Mouse (Mus musculus) midbrain, embryonic 16.5 days (tissue): ENCODE measurements around the gene Col2a1. TPM values are rescaled to one million over a fixed set of nuclear protein-coding genes. Genes with fewer than 3 reads are reported as not detected.

Experiments
- ATAC-seq: fragments of 200-750 bp; cut with Nextera tagmentation; 2 replicates; pipeline ENCODE4 v1.8.0; 2017; ENCODE audit warnings: moderate TSS enrichment
- H3K27ac ChIP-seq: fragments of 300-500 bp; sonication (generic); 2 replicates; pipeline ENCODE4 v1.5.1; 2014; ENCODE audit warnings: mild to moderate bottlenecking, low read length, mixed read lengths
- H3K27me3 ChIP-seq: fragments of 300-500 bp; sonication (generic); 2 replicates; pipeline ENCODE4 v1.6.1; 2014; ENCODE audit warnings: low read depth, low read length, mixed read lengths; ENCODE audit not compliant: control insufficient read depth, insufficient read depth
- H3K36me3 ChIP-seq: fragments of 300-500 bp; sonication (generic); 2 replicates; pipeline ENCODE4 v1.6.1; 2014; ENCODE audit warnings: mild to moderate bottlenecking, low read length, moderate library complexity, mixed read lengths; ENCODE audit not compliant: control insufficient read depth, insufficient read depth
- H3K4me1 ChIP-seq: fragments of 300-500 bp; sonication (generic); 2 replicates; pipeline ENCODE4 v1.6.1; 2014; ENCODE audit warnings: mild to moderate bottlenecking, low read length, mixed read lengths; ENCODE audit not compliant: control insufficient read depth, insufficient read depth
- H3K4me2 ChIP-seq: fragments of 300-500 bp; sonication (generic); 2 replicates; pipeline ENCODE4 v1.6.1; 2014; ENCODE audit warnings: mild to moderate bottlenecking, low read length, mixed read lengths
- H3K4me3 ChIP-seq: fragments of 300-500 bp; sonication (generic); 2 replicates; pipeline ENCODE4 v1.5.1; 2014; ENCODE audit warnings: low read depth, mild to moderate bottlenecking, low read length, moderate library complexity, mixed read lengths
- H3K9ac ChIP-seq: fragments of 300-500 bp; sonication (generic); 2 replicates; pipeline ENCODE4 v1.6.1; 2014; ENCODE audit warnings: low read depth, low read length, mixed read lengths
- H3K9me3 ChIP-seq: fragments of 300-500 bp; sonication (generic); replicated peaks from 2 replicates; pipeline ENCODE4 v1.6.1; 2014; ENCODE audit warnings: mild to moderate bottlenecking, low read length, mixed read lengths; ENCODE audit not compliant: control insufficient read depth, poor library complexity, severe bottlenecking
- WGBS: fragments of 180-500 bp; shearing (Covaris S2); extraction: QIAGEN DNeasy Blood & Tissue Kit; methylation state at CpG from one replicate; pipeline ENCODE4 v1.1.7; 2014; 5-methylcytosine and 5-hydroxymethylcytosine counted together
- polyA plus RNA-seq: library from polyadenylated mRNA; unstranded; fragments of >200 nt; fragmentation: Nextera tagmentation; extraction: Ambion mirVana; gene quantifications from 2 replicates; pipeline ENCODE4 v1.2.1, GENCODE M21; 2015

Col2a1 gene
- polyA plus RNA-seq, 1 experiment from 2014 or later, result 22.6 TPM

DNA sequence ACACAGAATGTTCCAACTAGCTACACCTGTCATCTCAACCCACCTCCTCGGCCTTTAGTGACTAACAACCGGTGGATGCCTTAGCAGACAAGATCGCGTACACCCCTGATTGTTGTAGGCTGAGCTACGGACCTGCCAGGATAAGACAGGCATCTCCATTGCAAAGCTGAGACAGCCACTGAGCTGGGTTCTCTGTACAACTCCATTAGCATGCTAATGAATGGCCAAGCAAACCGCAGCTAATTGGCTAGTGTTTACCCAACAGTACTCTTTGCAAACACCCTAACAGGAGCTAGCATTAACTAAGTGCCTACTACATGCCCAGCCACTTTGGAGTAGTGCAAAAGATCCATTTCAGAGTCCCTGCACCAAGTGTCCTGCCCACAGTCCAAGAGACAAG is 8.3 kb upstream of the Col2a1 start:
- Histone ChIP-seq H3K4me3 (no peak overlapping the region), H3K9ac (no peak overlapping the region), H3K36me3 (no peaks in the 10 kb centered on the region), H3K27ac (no peak overlapping the region), H3K4me1 (no peaks in the 10 kb centered on the region), H3K9me3 (no peaks in the 10 kb centered on the region), H3K27me3 (no peaks in the 10 kb centered on the region), H3K4me2 (no peak overlapping the region)
- no peak for ATAC-seq
- WGBS, result 64% methylated on average over 6 of the region's 6 CpGs

- peak overlapping the region; percentile 72; the same call in 1 of the 2 replicates for H3K9ac ChIP-seq
- ATAC-seq, result no peak
- peaks cover 12% of the 10 kb centered on the region for H3K27me3 ChIP-seq
Measured at GRCm38 (mm10) chr15:98005181-98005580, 686 bp upstream of the Col2a1 start.

GRCm38 (mm10) chr15:98004740-98005159 is 255 bp upstream of the Col2a1 start:
- no peaks in the 10 kb centered on the region for H3K9me3 ChIP-seq
- no peaks in the 10 kb centered on the region for H3K36me3 ChIP-seq
- ATAC-seq, result no peak
- H3K27ac ChIP-seq, result no peak overlapping the region
- H3K4me2 ChIP-seq, result peak overlapping the region; percentile 91
- H3K27me3 ChIP-seq, result peaks cover 12% of the 10 kb centered on the region
- H3K9ac ChIP-seq, result peak overlapping the region; percentile 72
- peak overlapping the region; percentile 43 for H3K4me3 ChIP-seq
- 1% methylated on average over 19 of the region's 19 CpGs for WGBS
- peaks cover 50% of the 10 kb centered on the region for H3K4me1 ChIP-seq

More at GRCm38 (mm10) chr15:98005181-98005580, 686 bp upstream of the Col2a1 start:
- H3K4me2 ChIP-seq, result peak overlapping the region; percentile 91
- no peaks in the 10 kb centered on the region for H3K36me3 ChIP-seq
- no peak overlapping the region for H3K27ac ChIP-seq
- H3K4me3 ChIP-seq, result peak overlapping the region; percentile 43
- H3K4me1 ChIP-seq, result peaks cover 46% of the 10 kb centered on the region
- WGBS, result 12% methylated on average over 11 of the region's 11 CpGs
- no peaks in the 10 kb centered on the region for H3K9me3 ChIP-seq

DNA sequence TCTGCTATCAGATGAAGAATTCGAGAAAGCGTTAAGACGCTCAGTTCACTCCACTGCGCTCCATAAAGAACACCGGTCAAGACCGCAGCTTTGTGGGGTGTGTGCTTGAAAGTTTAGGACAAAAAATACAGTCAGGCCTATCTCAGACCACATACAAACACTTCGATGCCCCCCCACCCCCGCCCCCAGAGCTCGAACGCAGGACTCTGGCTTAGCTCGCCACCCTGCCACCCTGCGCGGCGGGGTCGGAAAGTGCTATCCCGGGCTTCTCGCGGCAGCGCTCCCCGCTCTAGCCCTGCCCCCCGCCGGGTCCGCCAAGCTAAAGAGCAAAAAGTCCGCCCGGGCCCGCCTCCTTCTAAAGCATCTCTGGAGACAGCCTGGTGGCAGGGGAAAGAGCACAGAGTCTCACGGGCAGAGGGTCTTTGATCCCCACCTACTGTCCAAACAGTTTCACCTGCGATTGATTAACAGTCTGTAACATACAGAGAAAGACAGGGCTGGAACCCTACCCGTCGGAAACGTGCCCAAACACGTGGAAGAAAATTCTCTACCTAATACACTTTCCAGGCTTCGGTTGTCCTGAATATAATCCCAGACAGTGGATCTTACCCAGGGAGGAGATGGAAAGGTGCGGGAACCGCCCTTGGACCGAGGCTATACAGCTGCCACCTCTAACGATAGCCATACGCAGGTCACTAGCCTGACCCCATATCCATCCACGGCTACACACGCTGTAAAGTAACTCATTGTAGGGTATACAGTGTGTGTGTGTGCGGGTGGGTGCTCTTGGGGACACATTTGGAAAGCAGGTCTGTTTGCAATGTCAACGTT is 1.3 kb downstream of the Col2a1 start:
- H3K4me2 ChIP-seq, result peak overlapping the region; percentile 91
- WGBS, result 1% methylated on average over 42 of the region's 42 CpGs
- peak overlapping the region; percentile 18; the same call in 1 of the 2 replicates for H3K9ac ChIP-seq
- H3K36me3 ChIP-seq, result no peaks in the 10 kb centered on the region
- no peak for ATAC-seq
- peaks cover 12% of the 10 kb centered on the region for H3K27me3 ChIP-seq
- no peaks in the 10 kb centered on the region for H3K9me3 ChIP-seq
- peaks cover 51% of the 10 kb centered on the region for H3K4me1 ChIP-seq
- H3K4me3 ChIP-seq, result peak overlapping the region; percentile 43
- no peak overlapping the region for H3K27ac ChIP-seq

DNA sequence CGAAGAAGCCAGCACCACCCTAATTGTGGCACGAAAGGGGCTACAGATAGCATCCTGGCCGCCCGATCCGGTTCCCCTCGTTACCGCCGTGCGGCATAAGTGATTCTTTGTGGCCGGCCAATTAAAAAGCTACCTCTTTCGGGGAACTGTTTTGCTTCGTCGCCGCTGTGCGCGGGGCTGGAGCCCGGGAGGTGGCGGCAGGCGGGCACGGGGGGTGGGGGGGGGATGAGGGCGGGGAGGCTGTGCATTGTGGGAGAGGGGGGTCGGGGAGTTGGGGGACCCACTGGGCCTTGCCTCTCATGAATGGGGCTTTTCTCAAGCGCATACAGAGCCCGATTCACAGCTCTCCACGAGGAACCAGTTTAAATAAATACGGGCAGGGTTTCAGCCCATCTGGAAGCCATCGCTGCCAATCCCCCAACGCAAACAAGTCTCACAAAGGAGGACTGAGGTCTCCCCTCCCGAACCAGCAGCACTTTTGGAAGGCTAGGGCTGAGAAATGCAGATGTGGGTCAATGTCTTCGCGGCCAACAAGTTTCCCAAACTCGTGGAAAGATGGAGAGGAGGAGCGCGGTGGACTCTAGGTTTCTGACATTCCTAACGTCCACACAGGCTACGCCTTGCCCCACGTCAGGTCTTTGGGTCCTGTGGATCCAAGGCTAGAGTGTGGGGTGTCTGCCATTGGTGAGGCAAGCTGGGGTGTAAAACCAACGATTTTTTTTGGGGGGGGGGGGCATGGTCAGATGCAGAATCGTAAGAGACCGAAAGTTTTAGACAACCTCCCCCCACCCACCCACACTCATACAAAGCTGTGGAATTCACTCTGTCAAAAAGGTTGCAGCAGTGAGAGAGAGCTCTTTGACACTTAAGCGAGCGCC is 2.1 kb downstream of the Col2a1 start:
- Histone ChIP-seq H3K27ac (peak overlapping the region; percentile 81), H3K27me3 (peaks cover 12% of the 10 kb centered on the region), H3K4me3 (peak overlapping the region; percentile 43), H3K9me3 (no peaks in the 10 kb centered on the region), H3K36me3 (no peaks in the 10 kb centered on the region), H3K4me1 (peaks cover 51% of the 10 kb centered on the region), H3K9ac (peak overlapping the region; percentile 62), H3K4me2 (peak overlapping the region; percentile 91)
- under 1% methylated on average over 42 of the region's 42 CpGs for WGBS
- ATAC-seq, result peak; percentile 47

DNA sequence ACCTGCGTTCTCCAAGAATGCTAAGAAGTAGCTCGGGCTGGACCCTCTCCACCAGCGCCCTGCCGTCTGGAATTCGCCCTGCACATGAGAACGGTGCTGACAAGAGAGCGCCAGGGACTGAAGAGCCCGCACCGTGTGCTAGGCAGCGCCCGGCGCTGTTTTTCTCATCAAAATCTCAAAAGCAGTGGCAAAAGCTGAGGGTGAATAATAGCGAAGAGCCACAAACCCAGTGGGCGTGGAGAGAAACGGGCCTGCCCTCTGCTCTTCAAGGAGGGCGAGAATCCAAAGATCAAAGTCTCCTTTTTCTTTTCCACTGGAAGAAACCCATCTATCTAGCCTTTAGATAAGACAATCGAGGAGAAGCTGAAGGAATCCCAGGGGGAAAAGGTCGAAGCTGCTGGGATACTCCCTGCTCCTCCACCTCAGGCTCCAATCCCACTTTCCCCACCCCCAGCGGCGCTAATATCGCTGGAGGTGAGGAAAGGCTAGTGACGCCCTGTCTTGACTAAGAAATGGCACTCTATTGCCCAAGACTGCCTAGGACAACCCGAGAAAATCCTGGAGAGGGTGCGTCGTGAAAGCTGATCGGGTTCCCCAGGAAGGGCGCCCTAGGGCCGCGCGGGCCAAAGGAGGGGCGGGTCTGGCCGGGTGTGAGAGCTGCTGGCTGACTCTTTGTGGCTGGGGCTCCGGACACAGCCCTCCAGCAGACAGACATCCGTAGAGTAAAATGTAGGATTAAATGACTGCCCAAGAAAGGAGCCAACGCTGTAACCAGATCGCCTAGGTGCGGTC is 3.0 kb downstream of the Col2a1 start:
- Histone ChIP-seq H3K27me3 (peaks cover 12% of the 10 kb centered on the region), H3K4me1 (peaks cover 51% of the 10 kb centered on the region), H3K4me3 (peak overlapping the region; percentile 43), H3K9me3 (no peaks in the 10 kb centered on the region), H3K9ac (peak overlapping the region; percentile 62), H3K27ac (peak overlapping the region; percentile 81), H3K4me2 (peak overlapping the region; percentile 91), H3K36me3 (no peaks in the 10 kb centered on the region)
- ATAC-seq, result peak; percentile 12; the same call in 1 of the 2 replicates
- WGBS, result 1% methylated on average over 37 of the region's 37 CpGs

GRCm38 (mm10) chr15:97999991-98000390 is 4.5 kb downstream of the Col2a1 start:
- WGBS, result 16% methylated on average over 7 of the region's 7 CpGs
- Histone ChIP-seq H3K4me2 (no peak overlapping the region), H3K27ac (no peak overlapping the region), H3K36me3 (no peaks in the 10 kb centered on the region), H3K4me3 (no peak overlapping the region), H3K27me3 (peaks cover 8% of the 10 kb centered on the region), H3K9ac (no peak overlapping the region), H3K9me3 (no peaks in the 10 kb centered on the region), H3K4me1 (peaks cover 49% of the 10 kb centered on the region)
- ATAC-seq, result no peak

GRCm38 (mm10) chr15:97999546-97999945 is 4.9 kb downstream of the Col2a1 start:
- Histone ChIP-seq H3K9me3 (no peaks in the 10 kb centered on the region), H3K36me3 (no peaks in the 10 kb centered on the region), H3K27ac (no peak overlapping the region), H3K4me3 (no peak overlapping the region), H3K27me3 (peaks cover 7% of the 10 kb centered on the region), H3K9ac (no peak overlapping the region), H3K4me2 (no peak overlapping the region), H3K4me1 (peaks cover 45% of the 10 kb centered on the region)
- ATAC-seq, result no peak
- WGBS, result 46% methylated on average over 13 of the region's 13 CpGs
